Mouse (Mus musculus): Measurements from ENCODE around the gene Gm3164. TPM values are rescaled to one million over a fixed set of nuclear protein-coding genes. Genes with fewer than 3 reads are reported as not detected.
"Not testable (repeated sequence)": the region's sequence is repeated elsewhere in the genome, so short reads cannot be mapped to it uniquely, and the experiment has no call there.

Gm3164 gene
- total RNA-seq (2021) = under 1 TPM in 1 of 2 experiments, not detected in 1; 0.29 TPM
- 0.21 and 0.38 TPM in 2 replicates for polyA plus RNA-seq (2012; rRNA removed)
- long read RNA-seq, partial matches to known transcripts = 0 of 1 reads
- long read RNA-seq, other reads (novel, unspliced or antisense) = 1 of 1 reads

- peak; percentile 68 to 71 for DNase-seq
- H3K36me3 ChIP-seq (ENCODE audit: control insufficient read depth, insufficient read depth, low read length); H3K79me2 ChIP-seq (replicated peaks; ENCODE audit: control insufficient read depth, insufficient read depth, low read length); H3K27me3 ChIP-seq (ENCODE audit: control insufficient read depth, insufficient read depth, low read length); H3K9ac ChIP-seq (ENCODE audit: low read depth, low read length); H3K4me1 ChIP-seq (ENCODE audit: control insufficient read depth, insufficient read depth, low read length); intact Hi-C loops (cut with DNase I): not testable (repeated sequence)
- 2% methylated on average over 28 of the region's 59 CpGs for WGBS
- Histone ChIP-seq H3K27ac (peak within 1 kb of the TSS; percentile 45), H3K4me3 (0 out of 2 replicates have a peak within 1 kb of the TSS, but pooled peaks have one; percentile 30)
Observed at GRCm38 (mm10) chr14:4414965-4415835, at the start of gene Gm3164. Gene Gm3164 (plus strand): TSS chr14:4415448.

GRCm38 (mm10) chr14:4368991-4369390, 46.3 kb upstream of the Gm3164 start:
- WGBS = 74% methylated on average over 3 of the region's 3 CpGs

GRCm38 (mm10) chr14:4369691-4370090, 45.6 kb upstream of the Gm3164 start:
- H3K27ac ChIP-seq; H3K36me3 ChIP-seq (ENCODE audit: control insufficient read depth, insufficient read depth, low read length); intact Hi-C loops (cut with DNase I); H3K4me1 ChIP-seq (ENCODE audit: control insufficient read depth, insufficient read depth, low read length); H3K9ac ChIP-seq (ENCODE audit: low read depth, low read length); H3K79me2 ChIP-seq (replicated peaks; ENCODE audit: control insufficient read depth, insufficient read depth, low read length); H3K27me3 ChIP-seq (ENCODE audit: control insufficient read depth, insufficient read depth, low read length); H3K4me3 ChIP-seq: not testable (repeated sequence)
- peak; percentile 4 to 19 for DNase-seq
- 53% methylated on average over 3 of the region's 3 CpGs for whole genome bisulfite sequencing

More at GRCm38 (mm10) chr14:4368991-4369390, 46.3 kb upstream of the Gm3164 start:
- H3K36me3 ChIP-seq (ENCODE audit: control insufficient read depth, insufficient read depth, low read length); H3K4me3 ChIP-seq; H3K9ac ChIP-seq (ENCODE audit: low read depth, low read length); H3K4me1 ChIP-seq (ENCODE audit: control insufficient read depth, insufficient read depth, low read length); H3K27ac ChIP-seq; DNase-seq; H3K27me3 ChIP-seq (ENCODE audit: control insufficient read depth, insufficient read depth, low read length); intact Hi-C loops (cut with DNase I); H3K79me2 ChIP-seq (replicated peaks; ENCODE audit: control insufficient read depth, insufficient read depth, low read length): not testable (repeated sequence)

- peak; percentile 11 to 19 for DNase-seq
- H3K4me1 ChIP-seq (ENCODE audit: control insufficient read depth, insufficient read depth, low read length); H3K9ac ChIP-seq (ENCODE audit: low read depth, low read length); intact Hi-C loops (cut with DNase I); H3K79me2 ChIP-seq (replicated peaks; ENCODE audit: control insufficient read depth, insufficient read depth, low read length); H3K4me3 ChIP-seq; H3K27ac ChIP-seq; H3K27me3 ChIP-seq (ENCODE audit: control insufficient read depth, insufficient read depth, low read length); H3K36me3 ChIP-seq (ENCODE audit: control insufficient read depth, insufficient read depth, low read length): not testable (repeated sequence)
Observed at GRCm38 (mm10) chr14:4377871-4378270, 37.4 kb upstream of the Gm3164 start.

- DNase-seq; H3K27me3 ChIP-seq (ENCODE audit: control insufficient read depth, insufficient read depth, low read length); H3K4me1 ChIP-seq (ENCODE audit: control insufficient read depth, insufficient read depth, low read length); H3K79me2 ChIP-seq (replicated peaks; ENCODE audit: control insufficient read depth, insufficient read depth, low read length); H3K27ac ChIP-seq; H3K36me3 ChIP-seq (ENCODE audit: control insufficient read depth, insufficient read depth, low read length); H3K4me3 ChIP-seq; intact Hi-C loops (cut with DNase I); H3K9ac ChIP-seq (ENCODE audit: low read depth, low read length): not testable (repeated sequence)
Observed at GRCm38 (mm10) chr14:4385606-4386005, 29.6 kb upstream of the Gm3164 start.

- H3K79me2 ChIP-seq (replicated peaks; ENCODE audit: control insufficient read depth, insufficient read depth, low read length); H3K27ac ChIP-seq; H3K27me3 ChIP-seq (ENCODE audit: control insufficient read depth, insufficient read depth, low read length); DNase-seq; H3K36me3 ChIP-seq (ENCODE audit: control insufficient read depth, insufficient read depth, low read length); H3K4me3 ChIP-seq; intact Hi-C loops (cut with DNase I); H3K9ac ChIP-seq (ENCODE audit: low read depth, low read length); H3K4me1 ChIP-seq (ENCODE audit: control insufficient read depth, insufficient read depth, low read length): not testable (repeated sequence)
- 81% methylated on average over 4 of the region's 6 CpGs for WGBS
Observed at GRCm38 (mm10) chr14:4392841-4393530, 22.3 kb upstream of the Gm3164 start.

- H3K9ac ChIP-seq (ENCODE audit: low read depth, low read length); intact Hi-C loops (cut with DNase I); DNase-seq; H3K36me3 ChIP-seq (ENCODE audit: control insufficient read depth, insufficient read depth, low read length); H3K4me3 ChIP-seq; H3K4me1 ChIP-seq (ENCODE audit: control insufficient read depth, insufficient read depth, low read length); H3K79me2 ChIP-seq (replicated peaks; ENCODE audit: control insufficient read depth, insufficient read depth, low read length); H3K27me3 ChIP-seq (ENCODE audit: control insufficient read depth, insufficient read depth, low read length); H3K27ac ChIP-seq: not testable (repeated sequence)
- 77% methylated on average over 2 of the region's 3 CpGs for WGBS
Observed at GRCm38 (mm10) chr14:4397226-4397625, 18.0 kb upstream of the Gm3164 start, which contains the start of gene Gm3159. Gene Gm3159 (plus strand): TSS chr14:4397526.

- H3K36me3 ChIP-seq (ENCODE audit: control insufficient read depth, insufficient read depth, low read length); H3K27ac ChIP-seq; H3K27me3 ChIP-seq (ENCODE audit: control insufficient read depth, insufficient read depth, low read length); H3K4me3 ChIP-seq; H3K9ac ChIP-seq (ENCODE audit: low read depth, low read length); intact Hi-C loops (cut with DNase I); H3K4me1 ChIP-seq (ENCODE audit: control insufficient read depth, insufficient read depth, low read length); DNase-seq; H3K79me2 ChIP-seq (replicated peaks; ENCODE audit: control insufficient read depth, insufficient read depth, low read length): not testable (repeated sequence)
Observed at GRCm38 (mm10) chr14:4398624-4399023, 16.6 kb upstream of the Gm3164 start.

GRCm38 (mm10) chr14:4400115-4400789, 15.0 kb upstream of the Gm3164 start:
- intact Hi-C loops (cut with DNase I) = not testable (repeated sequence)

More at GRCm38 (mm10) chr14:4400115-4400789, 15.0 kb upstream of the Gm3164 start:
- H3K9ac ChIP-seq (ENCODE audit: low read depth, low read length); H3K27ac ChIP-seq; H3K4me3 ChIP-seq; DNase-seq; H3K27me3 ChIP-seq (ENCODE audit: control insufficient read depth, insufficient read depth, low read length); H3K4me1 ChIP-seq (ENCODE audit: control insufficient read depth, insufficient read depth, low read length); H3K36me3 ChIP-seq (ENCODE audit: control insufficient read depth, insufficient read depth, low read length); H3K79me2 ChIP-seq (replicated peaks; ENCODE audit: control insufficient read depth, insufficient read depth, low read length): not testable (repeated sequence)
- WGBS = 70% methylated on average over 5 of the region's 5 CpGs

Measured in heart, adult 2 months (tissue).